Mouse (Mus musculus): Measurements from ENCODE around the gene Acly.

Acly gene

GRCm38 (mm10) chr11:100505997-100506396 lies 21.8 kb downstream of the Acly start:
- no peak for DNase-seq (ENCODE audit: low spot score)

- DNase-seq (ENCODE audit: low spot score) = no peak
Measured at GRCm38 (mm10) chr11:100504990-100505660, 22.7 kb downstream of the Acly start.

- peak; percentile 4 for DNase-seq (ENCODE audit: low spot score)
Measured at GRCm38 (mm10) chr11:100501321-100501720, 26.5 kb downstream of the Acly start.

GRCm38 (mm10) chr11:100500651-100501050 lies 27.1 kb downstream of the Acly start:
- DNase-seq (ENCODE audit: low spot score) = no peak

GRCm38 (mm10) chr11:100500241-100500640 lies 27.6 kb downstream of the Acly start:
- no peak for DNase-seq (ENCODE audit: low spot score)

- DNase-seq (ENCODE audit: low spot score) = no peak
Measured at GRCm38 (mm10) chr11:100493771-100494170, 34.0 kb downstream of the Acly start.

GRCm38 (mm10) chr11:100490951-100491350 lies 36.8 kb downstream of the Acly start:
- peak; percentile 18 for DNase-seq (ENCODE audit: low spot score)

GRCm38 (mm10) chr11:100485801-100486538 lies 41.8 kb downstream of the Acly start:
- peak; percentile 69 for DNase-seq (ENCODE audit: low spot score)

GRCm38 (mm10) chr11:100484461-100484860 lies 43.3 kb downstream of the Acly start:
- DNase-seq (ENCODE audit: low spot score) = no peak

GRCm38 (mm10) chr11:100479152-100479551 lies 48.6 kb downstream of the Acly start:
- DNase-seq (ENCODE audit: low spot score) = no peak

- DNase-seq (ENCODE audit: low spot score) = no peak
Measured at GRCm38 (mm10) chr11:100476281-100476680, 51.5 kb downstream of the Acly start.

GRCm38 (mm10) chr11:100472935-100473295 lies 54.9 kb downstream of the Acly start:
- no peak for DNase-seq (ENCODE audit: low spot score)

- DNase-seq (ENCODE audit: low spot score) = peak; percentile 97
Measured at GRCm38 (mm10) chr11:100472197-100472934, 55.4 kb downstream of the Acly start, which contains the start of gene Klhl11. TSS of gene Klhl11 (minus strand) at chr11:100472741.

- DNase-seq (ENCODE audit: low spot score) = peak; percentile 17
Measured at GRCm38 (mm10) chr11:100471352-100472196, 56.2 kb downstream of the Acly start.

- DNase-seq (ENCODE audit: low spot score) = no peak
Measured at GRCm38 (mm10) chr11:100465833-100466232, 62.0 kb downstream of the Acly start.

- no peak for DNase-seq (ENCODE audit: low spot score)
Measured at GRCm38 (mm10) chr11:100465229-100465792, 62.5 kb downstream of the Acly start.

GRCm38 (mm10) chr11:100462699-100463098 lies 65.1 kb downstream of the Acly start:
- no peak for DNase-seq (ENCODE audit: low spot score)

GRCm38 (mm10) chr11:100457711-100458110 lies 70.1 kb downstream of the Acly start:
- no peak for DNase-seq (ENCODE audit: low spot score)

- DNase-seq (ENCODE audit: low spot score) = no peak
Measured at GRCm38 (mm10) chr11:100457247-100457646, 70.6 kb downstream of the Acly start.

GRCm38 (mm10) chr11:100442625-100443024 lies 85.2 kb downstream of the Acly start:
- no peak for DNase-seq (ENCODE audit: low spot score)

- DNase-seq (ENCODE audit: low spot score) = no peak
Measured at GRCm38 (mm10) chr11:100441797-100442196, 86.0 kb downstream of the Acly start, which contains the start of the genes Nt5c3b and Klhl10. TSS of gene Nt5c3b (minus strand) at chr11:100441808. TSS of gene Klhl10 (plus strand) at chr11:100441917.
